Comparison of ENCODE assay signal across 16 mouse cellular contexts in genomic region chr13:109318434-109318998, GRCm38 (mm10).
"Had no signal": no experiment of that assay in that cellular context is flagged by ENCODE, and none has a peak within 500 bp of the region (broad histone marks: within the 10 kb centered on the region; RNA-seq: fewer than 3 reads in every experiment).

No protein-coding gene starts in this region.

- H3K4me3 ChIP-seq: hindbrain, embryonic 15.5 days; layer of hippocampus, adult 2 months; left cerebral cortex, adult 2 months; limb, embryonic 12.5 days; limb, embryonic 15.5 days had no signal

- ATAC-seq: liver, postnatal 0 days had no signal

- H3K9ac ChIP-seq: hindbrain, embryonic 15.5 days; limb, embryonic 12.5 days; limb, embryonic 15.5 days; liver, embryonic 14.5 days; liver, postnatal 0 days had no signal

- H3K27ac ChIP-seq: hindbrain, embryonic 15.5 days; kidney, postnatal 0 days; layer of hippocampus, adult 2 months; left cerebral cortex, adult 2 months; limb, embryonic 12.5 days; limb, embryonic 15.5 days; liver, embryonic 14.5 days had no signal

- H3K36me3 ChIP-seq: hindbrain, embryonic 15.5 days; limb, embryonic 12.5 days; limb, embryonic 15.5 days had no signal

- H3K4me1 ChIP-seq: hindbrain, embryonic 15.5 days; limb, embryonic 15.5 days had no signal

- H3K9me3 ChIP-seq: hindbrain, embryonic 15.5 days; limb, embryonic 12.5 days; limb, embryonic 15.5 days had no signal

- H3K4me2 ChIP-seq: hindbrain, embryonic 15.5 days; limb, embryonic 12.5 days; limb, embryonic 15.5 days; liver, embryonic 11.5 days; midbrain, embryonic 11.5 days had no signal

- DNase-seq: kidney, postnatal 25 days; layer of hippocampus, adult 9-11 months; layer of hippocampus, postnatal 36 days; left cerebral cortex, postnatal 4 days; liver, postnatal 0 days; midbrain, embryonic 14.5 days; thymus, postnatal 36 days had no signal

- H3K27me3 ChIP-seq: hindbrain, embryonic 15.5 days; limb, embryonic 12.5 days; limb, embryonic 15.5 days had no signal
